Mouse (Mus musculus): ENCODE data around the gene Nup205. TPM values are rescaled to one million over a fixed set of nuclear protein-coding genes. Genes with fewer than 3 reads are reported as not detected.
"Not testable (repeated sequence)": the region's sequence is repeated elsewhere in the genome, so short reads cannot be mapped to it uniquely, and the experiment has no call there.

The Nup205 gene
- total RNA-seq (2015; ENCODE audit: low replicate concordance) (13.6 and 14.0 TPM in 2 replicates), total RNA-seq (2017; ENCODE audit: low replicate concordance) (14.2 and 17.6 TPM in 2 replicates)

DNA sequence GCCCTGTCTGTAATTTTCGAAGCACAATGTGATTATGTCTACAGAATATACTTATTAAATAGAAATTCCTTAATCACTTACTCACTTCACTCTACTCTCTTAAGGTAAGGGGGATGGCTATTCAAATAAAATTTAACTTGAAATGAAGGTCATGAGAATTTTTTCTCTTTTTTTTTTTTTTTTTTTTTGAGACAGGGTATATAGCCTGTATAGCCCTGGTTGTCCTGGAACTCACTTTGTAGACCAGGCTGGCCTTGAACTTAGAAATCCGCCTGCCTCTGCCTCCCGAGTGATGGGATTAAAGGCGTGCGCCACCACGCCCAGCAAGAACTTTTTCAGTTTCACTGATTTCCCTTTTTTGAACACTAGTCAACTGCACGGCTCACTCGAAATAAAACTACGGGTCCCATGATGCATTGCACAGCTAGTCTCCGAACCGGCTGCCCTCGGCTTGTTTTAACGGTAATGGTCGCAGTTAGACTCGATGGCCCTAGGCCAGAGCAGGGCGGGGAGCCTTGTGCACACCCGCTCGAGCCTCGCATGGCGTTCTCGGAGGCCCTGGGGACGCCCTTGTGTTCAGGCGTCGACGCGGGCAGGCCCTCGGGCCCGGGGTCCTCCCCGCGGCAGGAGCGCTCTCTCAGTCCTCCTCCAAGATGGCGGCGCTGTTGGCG is at the start of gene Nup205:
Gene Nup205, plus strand, starts transcription at position 443 of the 671 bp plus-strand sequence.
- ATAC-seq (replicated peaks; ENCODE audit: low FRiP score, poor library complexity, severe bottlenecking) = peak; percentile 92

- ATAC-seq (replicated peaks; ENCODE audit: low FRiP score, poor library complexity, severe bottlenecking) = peak; percentile 37
These were observed 44.4 kb upstream of the Nup205 start for GRCm38 (mm10) chr6:35132806-35133205.

GRCm38 (mm10) chr6:35133246-35133578 is 44.0 kb upstream of the Nup205 start:
- peak; percentile 77 for ATAC-seq (replicated peaks; ENCODE audit: low FRiP score, poor library complexity, severe bottlenecking)

DNA sequence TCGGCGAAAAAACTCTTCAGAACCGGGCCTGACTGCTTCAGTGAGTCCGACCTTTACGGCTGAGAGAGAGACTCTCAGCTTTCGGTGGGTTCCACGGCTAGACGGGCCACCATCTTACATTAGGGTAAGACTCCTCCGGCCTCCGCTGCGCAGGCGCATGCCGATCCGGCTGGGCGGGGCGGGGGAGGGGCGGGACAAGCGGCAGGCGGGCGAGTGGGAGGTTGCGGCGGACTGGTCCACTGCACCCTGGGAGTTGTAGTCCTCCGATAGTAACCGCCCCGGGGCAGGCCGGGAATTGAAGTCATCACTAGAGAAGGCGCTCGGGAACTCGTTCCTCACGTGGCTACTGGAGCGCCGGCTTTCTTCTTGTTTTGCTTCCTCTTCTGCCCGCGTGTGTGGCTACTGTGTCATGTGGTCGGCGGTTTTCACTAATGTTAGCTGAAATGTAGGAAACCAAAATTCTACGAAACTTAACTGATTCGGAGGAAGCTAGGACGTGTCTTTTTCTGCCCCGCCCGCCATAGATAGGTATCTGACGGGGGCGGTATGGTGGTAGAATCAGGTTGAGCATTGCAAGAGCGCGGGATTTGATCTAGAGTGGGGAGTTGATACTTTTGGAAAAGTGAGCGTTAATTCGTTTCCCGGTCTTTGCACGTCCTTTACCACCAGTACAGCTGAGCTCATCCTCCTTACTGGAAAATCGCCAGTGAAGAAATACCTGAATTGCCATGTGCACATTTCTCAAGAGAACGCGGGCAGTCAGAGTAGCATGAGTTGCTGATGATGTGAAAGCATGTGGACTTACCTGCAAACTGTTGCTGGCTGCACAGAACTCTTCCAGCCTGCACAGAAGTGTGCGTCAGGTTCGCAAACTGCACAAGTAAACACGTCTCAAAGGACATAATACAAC is 43.4 kb upstream of the Nup205 start, which contains the start of gene Cnot4:
Gene Cnot4, minus strand, starts transcription at position 146 of the 910 bp plus-strand sequence.
- ATAC-seq (replicated peaks; ENCODE audit: low FRiP score, poor library complexity, severe bottlenecking) = peak; percentile 93

DNA sequence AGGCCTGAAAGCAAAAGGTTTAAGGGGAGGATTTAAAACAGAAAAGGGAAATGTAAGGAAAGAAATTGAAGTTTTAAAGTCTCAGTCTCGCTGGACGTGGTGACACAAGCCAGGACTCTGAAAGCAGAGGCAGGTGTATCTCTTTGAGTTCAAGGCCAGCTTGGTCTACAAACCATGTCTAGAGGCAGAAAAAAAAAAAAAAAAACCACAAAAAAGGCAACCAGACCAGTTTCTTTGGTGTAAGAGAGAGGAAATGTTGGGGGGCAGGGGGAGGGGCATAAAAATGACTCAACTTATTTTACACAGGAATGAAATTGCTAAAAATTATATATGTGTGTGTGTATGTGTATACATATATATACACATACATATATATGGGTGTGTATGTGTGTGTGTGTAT is 42.4 kb upstream of the Nup205 start:
- ATAC-seq (replicated peaks; ENCODE audit: low FRiP score, poor library complexity, severe bottlenecking) = no peak

DNA sequence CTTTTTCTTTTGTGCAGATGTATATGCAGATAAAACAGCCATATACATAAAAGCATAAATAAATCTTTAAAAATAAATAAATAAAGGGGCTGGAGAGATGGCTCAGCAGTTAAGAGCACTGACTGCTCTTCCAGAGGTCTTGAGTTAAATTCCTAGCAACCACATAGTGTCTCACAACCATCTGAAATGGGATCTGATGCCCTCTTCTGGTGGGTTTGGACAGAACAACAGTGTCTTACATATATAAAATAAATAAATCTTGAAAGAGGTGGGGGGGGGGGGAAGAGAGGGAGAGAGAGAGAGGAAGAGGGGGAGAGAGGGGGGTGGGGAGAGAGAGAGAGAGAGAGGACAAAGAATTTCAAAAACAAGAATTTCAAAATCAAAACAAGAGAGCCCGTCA is 36.9 kb upstream of the Nup205 start:
- no peak for ATAC-seq (replicated peaks; ENCODE audit: low FRiP score, poor library complexity, severe bottlenecking)

DNA sequence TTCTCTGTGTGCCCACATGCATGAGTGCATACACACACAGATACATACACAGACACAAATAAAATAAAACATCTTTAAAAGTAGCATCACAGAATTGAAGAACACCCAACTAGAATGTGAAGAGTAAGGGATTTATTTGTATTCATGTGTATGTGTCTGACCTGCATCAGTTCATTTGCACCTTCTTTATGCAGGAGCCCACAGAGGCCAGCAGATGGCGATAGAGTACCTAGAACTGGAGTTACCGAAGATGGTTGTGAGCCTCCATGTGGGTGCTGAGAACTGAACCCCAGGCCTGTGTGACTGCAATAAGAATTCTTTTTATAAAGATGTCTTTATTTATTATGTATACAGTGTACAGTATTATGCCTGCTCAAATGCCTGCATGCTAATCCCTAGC is 31.7 kb upstream of the Nup205 start:
- no peak for ATAC-seq (replicated peaks; ENCODE audit: low FRiP score, poor library complexity, severe bottlenecking)

GRCm38 (mm10) chr6:35147726-35148422 is 29.3 kb upstream of the Nup205 start:
- ATAC-seq (replicated peaks; ENCODE audit: low FRiP score, poor library complexity, severe bottlenecking) = no peak

DNA sequence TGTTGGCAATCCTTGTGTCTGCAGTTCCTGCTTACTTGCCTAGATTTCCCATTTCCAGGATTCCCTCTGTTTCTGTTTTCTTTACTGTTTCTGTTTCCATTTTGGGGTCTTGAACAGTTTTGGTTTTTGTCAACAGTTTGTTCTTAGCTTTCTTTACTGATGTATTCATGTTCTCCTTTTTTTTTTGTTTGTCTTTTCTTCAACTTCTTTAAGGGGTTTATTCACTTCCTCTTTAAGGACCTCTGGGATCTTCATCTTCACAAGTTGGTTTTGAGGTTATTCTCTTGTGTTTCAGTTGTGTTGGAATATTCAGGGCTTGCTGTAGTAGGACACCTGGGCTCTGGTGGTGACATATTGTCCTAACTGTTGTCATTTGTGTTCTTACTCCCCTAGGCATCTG is 22.7 kb upstream of the Nup205 start:
- no peak for ATAC-seq (replicated peaks; ENCODE audit: low FRiP score, poor library complexity, severe bottlenecking)

- no peak for ATAC-seq (replicated peaks; ENCODE audit: low FRiP score, poor library complexity, severe bottlenecking)
These were observed 8.0 kb upstream of the Nup205 start for GRCm38 (mm10) chr6:35169250-35169649.

DNA sequence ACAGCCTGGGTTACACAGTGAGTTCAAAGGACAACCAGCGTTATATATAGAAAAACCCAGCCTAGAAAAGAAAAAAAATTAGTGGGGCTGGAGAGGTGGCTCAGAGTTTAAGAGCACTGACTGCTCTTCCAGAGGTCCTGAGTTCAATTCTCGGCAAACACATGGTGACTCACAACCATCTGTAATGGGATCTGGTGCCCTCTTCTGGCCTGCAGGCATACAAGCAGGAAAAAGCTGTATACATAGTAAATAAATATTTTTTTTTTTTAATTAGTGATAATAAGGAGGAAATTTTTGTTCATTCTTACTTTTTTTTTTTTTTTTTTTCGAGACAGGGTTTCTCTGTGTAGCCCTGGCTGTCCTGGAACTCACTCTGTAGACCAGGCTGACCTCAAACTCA is 5.2 kb upstream of the Nup205 start:
- not testable (repeated sequence) for ATAC-seq (replicated peaks; ENCODE audit: low FRiP score, poor library complexity, severe bottlenecking)

- ATAC-seq (replicated peaks; ENCODE audit: low FRiP score, poor library complexity, severe bottlenecking) = no peak
These were observed 4.0 kb upstream of the Nup205 start for GRCm38 (mm10) chr6:35173181-35173580.

DNA sequence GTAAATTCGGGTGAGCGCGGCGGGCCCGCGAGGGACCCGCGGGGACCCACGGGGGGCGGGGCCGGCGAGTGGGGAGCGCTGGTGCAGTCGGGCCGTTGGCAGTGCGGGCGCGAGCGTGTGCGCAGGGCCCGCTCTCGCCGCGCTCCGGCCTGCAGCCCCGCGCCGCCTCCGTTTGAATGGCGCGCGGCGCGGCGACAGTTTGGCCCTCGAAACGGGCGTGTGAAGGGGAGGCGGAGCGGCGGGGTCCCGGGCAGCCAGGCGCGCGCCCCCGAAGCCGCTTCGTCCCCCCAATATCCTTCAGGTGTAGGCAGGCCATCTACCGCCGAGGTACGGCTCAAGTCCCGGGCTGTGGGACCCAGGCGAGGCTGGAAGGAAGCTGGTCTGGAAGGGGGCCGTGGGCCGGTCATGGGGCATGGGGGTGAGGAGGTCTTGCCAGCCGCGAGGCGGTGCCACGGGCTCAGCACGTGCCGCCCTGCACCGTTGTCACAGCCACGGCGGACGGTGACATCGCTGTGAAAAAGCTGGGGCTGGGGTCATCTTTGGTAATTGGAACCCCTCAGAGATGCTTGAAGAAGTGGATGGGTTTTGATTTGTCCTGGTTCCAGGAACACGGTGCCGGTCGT is 540 bp downstream of the Nup205 start:
- peak; percentile 45; the same call in 1 of the 2 replicates for ATAC-seq (replicated peaks; ENCODE audit: low FRiP score, poor library complexity, severe bottlenecking)

DNA sequence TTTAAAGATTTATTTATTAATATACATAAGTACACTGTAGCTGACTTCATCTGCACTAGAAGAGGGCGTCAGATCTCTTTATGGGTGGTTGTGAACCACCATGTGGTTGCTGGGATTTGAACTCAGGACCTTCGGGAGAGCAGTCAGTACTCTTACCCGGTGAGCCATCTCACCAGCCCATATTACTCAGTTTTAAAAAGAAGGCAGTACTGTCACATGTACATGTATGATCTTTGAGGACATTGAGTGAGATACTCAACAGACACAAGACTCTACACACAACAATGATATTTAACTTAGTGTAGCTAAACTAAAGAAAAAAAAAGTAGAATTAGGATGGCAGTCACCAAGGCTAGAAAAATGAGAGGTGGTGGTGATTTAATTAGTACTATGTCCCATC is 2.1 kb downstream of the Nup205 start:
- ATAC-seq (replicated peaks; ENCODE audit: low FRiP score, poor library complexity, severe bottlenecking) = not testable (repeated sequence)

DNA sequence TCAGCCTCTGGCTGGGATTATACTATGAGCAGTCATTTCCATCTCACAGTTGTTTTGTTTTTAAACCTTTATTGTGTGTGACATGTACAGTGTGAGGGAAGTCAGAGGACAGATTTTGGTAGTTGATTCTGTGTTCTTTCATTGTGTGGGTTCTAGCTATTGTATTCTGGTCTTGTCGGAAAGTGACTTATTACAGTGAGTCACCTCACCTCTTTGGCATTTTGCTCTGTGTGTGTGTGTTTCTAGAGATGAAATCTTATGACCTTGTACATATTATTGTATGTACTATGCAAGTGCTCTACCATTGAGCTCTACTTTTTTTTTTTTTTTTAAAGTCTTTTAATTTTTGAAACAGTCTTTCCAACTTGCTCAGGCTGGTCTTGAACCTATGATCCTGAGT is 7.6 kb downstream of the Nup205 start:
- no peak for ATAC-seq (replicated peaks; ENCODE audit: low FRiP score, poor library complexity, severe bottlenecking)

GRCm38 (mm10) chr6:35191198-35191597 is 14.0 kb downstream of the Nup205 start:
- ATAC-seq (replicated peaks; ENCODE audit: low FRiP score, poor library complexity, severe bottlenecking) = no peak

- ATAC-seq (replicated peaks; ENCODE audit: low FRiP score, poor library complexity, severe bottlenecking) = no peak
These were observed 48.5 kb downstream of the Nup205 start for GRCm38 (mm10) chr6:35225696-35226095.

- no peak for ATAC-seq (replicated peaks; ENCODE audit: low FRiP score, poor library complexity, severe bottlenecking)
These were observed 52.2 kb downstream of the Nup205 start for GRCm38 (mm10) chr6:35229415-35229814.

GRCm38 (mm10) chr6:35236108-35236785 is 59.0 kb downstream of the Nup205 start:
- ATAC-seq (replicated peaks; ENCODE audit: low FRiP score, poor library complexity, severe bottlenecking) = no peak
